Comparison of ENCODE assay signal across 9 mouse cellular contexts in the genomic region with DNA sequence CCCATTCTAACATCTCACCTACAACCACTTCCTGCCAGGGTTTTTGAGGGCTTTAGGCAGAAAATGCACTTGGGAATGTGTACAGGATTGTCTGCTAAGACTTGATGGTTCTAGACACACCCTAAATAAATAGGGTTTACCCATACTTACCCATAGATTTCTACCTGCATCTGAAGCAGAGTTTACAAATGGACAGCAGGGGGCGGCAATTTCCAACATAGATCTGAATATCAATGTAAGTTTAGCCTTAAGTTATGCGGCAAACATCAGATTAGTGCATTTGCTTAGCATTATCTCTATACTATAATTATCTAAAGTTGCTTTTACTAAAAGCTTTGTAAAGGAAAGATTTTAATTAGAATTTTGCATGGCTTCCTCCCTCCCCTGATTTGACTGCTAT.
DNase-seq lines count a peak whose midpoint lies in the region; ATAC-seq and TF ChIP-seq lines count a peak whose summit lies in the region.
"Had no signal": no experiment of that assay in that cellular context is flagged by ENCODE, and none has a peak within 500 bp of the region (broad histone marks: within the 10 kb centered on the region; RNA-seq: fewer than 3 reads in every experiment).

No protein-coding gene starts in this region.

- H3K4me3 ChIP-seq in lung, postnatal 0 days (ENCODE audit: low read depth, low read length), result no peak overlapping the region
- H3K4me3 ChIP-seq in lung, adult 2 months (replicated peaks; ENCODE audit: extremely low read depth, low read depth, low read length), result no peak overlapping the region
- H3K4me3 ChIP-seq: limb, embryonic 15.5 days had no signal

- H3K4me1 ChIP-seq in lung, postnatal 0 days (ENCODE audit: insufficient read depth, low read depth, low read length), result no peaks in the 10 kb centered on the region
- no peaks in the 10 kb centered on the region for H3K4me1 ChIP-seq in lung, adult 2 months (ENCODE audit: control insufficient read depth, insufficient read depth, low read length)
- H3K4me1 ChIP-seq: limb, embryonic 15.5 days had no signal

- no peak for ATAC-seq in lung, postnatal 0 days
- ATAC-seq in erythroid progenitor cell, adult 5-6 weeks (replicated peaks; ENCODE audit: low FRiP score, poor library complexity, severe bottlenecking), result no peak

- intact Hi-C loops in left cerebral cortex, postnatal 25 days (cut with DNase I), result no loop called here

- TF ChIP-seq CTCF in lung, postnatal 0 days (IDR thresholded peaks at IDR 0.05), result peak; percentile 55
- no peak for TF ChIP-seq CTCF in lung, adult 2 months (IDR thresholded peaks at IDR 0.05; ENCODE audit: insufficient read depth, low read length)

- H3K27me3 ChIP-seq in lung, postnatal 0 days (replicated peaks; ENCODE audit: insufficient read depth, low read length), result no peaks in the 10 kb centered on the region
- H3K27me3 ChIP-seq: limb, embryonic 15.5 days had no signal

- no peak for TF ChIP-seq POLR2A in lung, adult 2 months (IDR thresholded peaks at IDR 0.05; ENCODE audit: borderline replicate concordance, extremely low read depth, low read depth, low read length)

- H3K9me3 ChIP-seq in lung, postnatal 0 days (ENCODE audit: low read length), result no peaks in the 10 kb centered on the region
- H3K9me3 ChIP-seq: limb, embryonic 15.5 days had no signal

- no peak overlapping the region for H3K4me2 ChIP-seq in lung, postnatal 0 days (replicated peaks; ENCODE audit: low read depth, low read length)
- H3K4me2 ChIP-seq: limb, embryonic 15.5 days had no signal

- H3K27ac ChIP-seq in lung, postnatal 0 days (ENCODE audit: low read length), result no peak overlapping the region
- H3K27ac ChIP-seq: limb, embryonic 15.5 days had no signal

- TF ChIP-seq EP300 in lung, postnatal 0 days (IDR thresholded peaks at IDR 0.05), result no peak

- H3K9ac ChIP-seq in lung, postnatal 0 days (replicated peaks; ENCODE audit: low read depth), result no peak overlapping the region
- H3K9ac ChIP-seq: limb, embryonic 15.5 days had no signal

- H3K36me3 ChIP-seq in lung, postnatal 0 days (ENCODE audit: insufficient read depth, low read length), result no peaks in the 10 kb centered on the region
- H3K36me3 ChIP-seq: limb, embryonic 15.5 days had no signal

- peak; percentile 5 for DNase-seq in gastrocnemius, postnatal 10 days
- DNase-seq in gastrocnemius, adult 18-20 months (ENCODE audit: low spot score), result no peak
- peak; percentile 40 for DNase-seq in lung, postnatal 0 days (ENCODE audit: low spot score)
- DNase-seq in lung, adult 2 months, result no peak
- peak; percentile 5 for DNase-seq in ZHBTc4 (ENCODE audit: low read depth, low spot score)
- peak; percentile 5 to 28 for DNase-seq in left cerebral cortex, postnatal 25 days (ENCODE audit: low spot score in 2 of 2)
- DNase-seq in neural tube, embryonic 10.5 days (ENCODE audit: extremely low spot score, low spot score), result no peak

- 54% methylated on average over 2 of the region's 2 CpGs for WGBS in lung, postnatal 0 days
- 45% methylated on average over 2 of the region's 2 CpGs for WGBS in lung, adult 2 months

Comparison
In these comparisons a context has a peak if more than half of its experiments do, and no peak if none do; other contexts are left out.
1. DNase-seq: peak in gastrocnemius, postnatal 10 days (single experiment), lung, postnatal 0 days (single experiment), ZHBTc4 (single experiment) and left cerebral cortex, postnatal 25 days (2 of 2); none in gastrocnemius, adult 18-20 months (single experiment), lung, adult 2 months (single experiment) and neural tube, embryonic 10.5 days (single experiment).